Mouse (Mus musculus) neural tube, embryonic 11.5 days (tissue): ENCODE measurements around the gene Upf3b. TPM values are rescaled to one million over a fixed set of nuclear protein-coding genes. Genes with fewer than 3 reads are reported as not detected.
"Not testable (repeated sequence)": the region's sequence is repeated elsewhere in the genome, so short reads cannot be mapped to it uniquely, and the experiment has no call there.

Experiments
- ATAC-seq: fragments of 200-750 bp; cut with Nextera tagmentation; 2 replicates; pipeline ENCODE4 v1.8.0; 2017; ENCODE audit warnings: moderate number of reproducible peaks, mild to moderate bottlenecking, moderate TSS enrichment, moderate library complexity; ENCODE audit not compliant: insufficient read depth, low FRiP score, low TSS enrichment
- DNase-seq: peaks from one replicate; pipeline ENCODE4 v3.0.0-alpha.2; 2015; ENCODE audit warnings: low spot score
- H3K27ac ChIP-seq: fragments of 300-500 bp; sonication (generic); 2 replicates; pipeline ENCODE4 v1.5.1; 2014; ENCODE audit warnings: low read depth, mild to moderate bottlenecking, low read length
- H3K27me3 ChIP-seq: fragments of 300-500 bp; sonication (generic); 2 replicates; pipeline ENCODE4 v1.6.1; 2014; ENCODE audit warnings: mild to moderate bottlenecking, low read length, mixed read lengths; ENCODE audit not compliant: control insufficient read depth, insufficient read depth
- H3K36me3 ChIP-seq: fragments of 300-500 bp; sonication (generic); 2 replicates; pipeline ENCODE4 v1.6.1; 2014; ENCODE audit warnings: mild to moderate bottlenecking, low read length, moderate library complexity, mixed read lengths; ENCODE audit not compliant: control insufficient read depth, insufficient read depth
- H3K4me1 ChIP-seq: fragments of 300-500 bp; sonication (generic); 2 replicates; pipeline ENCODE4 v1.6.1; 2014; ENCODE audit warnings: low read length, mixed read lengths; ENCODE audit not compliant: control insufficient read depth, insufficient read depth
- H3K4me2 ChIP-seq: fragments of 300-500 bp; sonication (generic); 2 replicates; pipeline ENCODE4 v1.6.1; 2014; ENCODE audit warnings: low read depth, mild to moderate bottlenecking, moderate library complexity
- H3K4me3 ChIP-seq: fragments of 300-500 bp; sonication (generic); 2 replicates; pipeline ENCODE4 v1.5.1; 2014; ENCODE audit warnings: low read depth, low read length
- H3K9ac ChIP-seq: fragments of 300-500 bp; sonication (generic); 2 replicates; pipeline ENCODE4 v1.6.1; 2014; ENCODE audit warnings: mild to moderate bottlenecking, low read length
- H3K9me3 ChIP-seq: fragments of 300-500 bp; sonication (generic); 2 replicates; pipeline ENCODE4 v1.6.1; 2016; ENCODE audit warnings: low read length; ENCODE audit not compliant: control insufficient read depth
- WGBS: fragments of 180-500 bp; shearing (Covaris S2); extraction: QIAGEN DNeasy Blood & Tissue Kit; methylation state at CpG from one replicate; pipeline ENCODE4 v1.1.7; 2014; 5-methylcytosine and 5-hydroxymethylcytosine counted together
- polyA plus RNA-seq: library from polyadenylated mRNA; unstranded; fragments of >200 nt; fragmentation: Nextera tagmentation; extraction: Ambion mirVana; gene quantifications from 2 replicates; pipeline ENCODE4 v1.2.1, GENCODE M21; 2014

Upf3b gene
- polyA plus RNA-seq, 1 experiment from 2014 or later, result 15.1 TPM

GRCm38 (mm10) chrX:37084927-37085660 is 25.0 kb downstream of the Upf3b start, which contains the start of gene Rpl39:
Gene Rpl39 (minus strand): TSS chrX:37085402.
- H3K4me2 ChIP-seq, result peak within 1 kb of the TSS; percentile 62
- DNase-seq, result peak; percentile 88
- 16% methylated on average over 38 of the region's 38 CpGs for WGBS

GRCm38 (mm10) chrX:37084318-37084926 is 25.7 kb downstream of the Upf3b start:
- peak overlapping the region; percentile 62 for H3K4me2 ChIP-seq
- DNase-seq, result no peak
- no peaks in the 10 kb centered on the region for H3K4me1 ChIP-seq
- peak overlapping the region; percentile 56 for H3K4me3 ChIP-seq
- peak overlapping the region; percentile 49; the same call in 1 of the 2 replicates for H3K27ac ChIP-seq
- H3K9ac ChIP-seq, result peak overlapping the region; percentile 74
- ATAC-seq, result peak; percentile 17; the same call in 1 of the 2 replicates
- H3K36me3 ChIP-seq, result no peaks in the 10 kb centered on the region; the same call in 1 of the 2 replicates
- H3K27me3 ChIP-seq, result no peaks in the 10 kb centered on the region
- no peaks in the 10 kb centered on the region for H3K9me3 ChIP-seq
- WGBS, result 14% methylated on average over 19 of the region's 19 CpGs

More at GRCm38 (mm10) chrX:37084927-37085660, 25.0 kb downstream of the Upf3b start, which contains the start of gene Rpl39:
- Histone ChIP-seq H3K27ac (peak within 1 kb of the TSS; percentile 49; the same call in 1 of the 2 replicates), H3K4me1 (no peaks in the 10 kb centered on the region), H3K9me3 (no peaks in the 10 kb centered on the region), H3K27me3 (no peaks in the 10 kb centered on the region), H3K36me3 (no peaks in the 10 kb centered on the region; the same call in 1 of the 2 replicates), H3K4me3 (peak within 1 kb of the TSS; percentile 56), H3K9ac (peak within 1 kb of the TSS; percentile 74)
- peak; percentile 92 for ATAC-seq

GRCm38 (mm10) chrX:37081194-37081593 is 28.9 kb downstream of the Upf3b start:
- DNase-seq (no peak), ATAC-seq (no peak)
- no peaks in the 10 kb centered on the region for H3K9me3 ChIP-seq
- H3K4me2 ChIP-seq, result no peak overlapping the region
- H3K27me3 ChIP-seq, result no peaks in the 10 kb centered on the region
- H3K9ac ChIP-seq, result no peak overlapping the region
- H3K36me3 ChIP-seq, result no peaks in the 10 kb centered on the region; the same call in 1 of the 2 replicates
- WGBS, result 61% methylated on average over 6 of the region's 6 CpGs
- H3K27ac ChIP-seq, result no peak overlapping the region
- H3K4me3 ChIP-seq, result no peak overlapping the region
- H3K4me1 ChIP-seq, result no peaks in the 10 kb centered on the region

- H3K4me3 ChIP-seq, H3K9me3 ChIP-seq, H3K9ac ChIP-seq, H3K4me1 ChIP-seq, DNase-seq, ATAC-seq, H3K27ac ChIP-seq, H3K36me3 ChIP-seq, H3K27me3 ChIP-seq, H3K4me2 ChIP-seq: not testable (repeated sequence)
- WGBS, result 69% methylated on average over 3 of the region's 4 CpGs
These were observed 29.8 kb downstream of the Upf3b start for GRCm38 (mm10) chrX:37080345-37080744.

- DNase-seq (no peak), ATAC-seq (no peak)
- Histone ChIP-seq H3K27me3 (no peaks in the 10 kb centered on the region), H3K4me1 (no peaks in the 10 kb centered on the region), H3K4me3 (no peak overlapping the region), H3K27ac (no peak overlapping the region), H3K36me3 (no peaks in the 10 kb centered on the region), H3K9me3 (no peaks in the 10 kb centered on the region), H3K9ac (no peak overlapping the region), H3K4me2 (no peak overlapping the region)
- WGBS, result 78% methylated on average over 8 of the region's 8 CpGs
These were observed 33.5 kb downstream of the Upf3b start for GRCm38 (mm10) chrX:37076651-37077050.

- 40% methylated on average over 9 of the region's 9 CpGs for WGBS
- ATAC-seq (no peak), DNase-seq (peak; percentile 66)
- Histone ChIP-seq H3K4me1 (no peaks in the 10 kb centered on the region), H3K36me3 (no peaks in the 10 kb centered on the region), H3K9ac (no peak overlapping the region), H3K4me2 (no peak overlapping the region), H3K27ac (no peak overlapping the region), H3K27me3 (no peaks in the 10 kb centered on the region), H3K4me3 (no peak overlapping the region), H3K9me3 (no peaks in the 10 kb centered on the region)
These were observed 35.7 kb downstream of the Upf3b start for GRCm38 (mm10) chrX:37074262-37074892.

GRCm38 (mm10) chrX:37068766-37069165 is 41.4 kb downstream of the Upf3b start:
- Histone ChIP-seq H3K27ac (no peak overlapping the region), H3K4me1 (no peaks in the 10 kb centered on the region), H3K27me3 (no peaks in the 10 kb centered on the region), H3K4me3 (no peak overlapping the region), H3K9ac (no peak overlapping the region), H3K36me3 (no peaks in the 10 kb centered on the region), H3K9me3 (no peaks in the 10 kb centered on the region), H3K4me2 (no peak overlapping the region)
- DNase-seq (no peak), ATAC-seq (no peak)
- 85% methylated on average over 5 of the region's 5 CpGs for WGBS

- no peak overlapping the region for H3K4me3 ChIP-seq
These were observed 42.8 kb downstream of the Upf3b start for GRCm38 (mm10) chrX:37067299-37067698.

More at GRCm38 (mm10) chrX:37067299-37067698, 42.8 kb downstream of the Upf3b start:
- no peaks in the 10 kb centered on the region for H3K9me3 ChIP-seq
- no peaks in the 10 kb centered on the region for H3K4me1 ChIP-seq
- no peak overlapping the region for H3K4me2 ChIP-seq
- no peak overlapping the region for H3K9ac ChIP-seq
- H3K27ac ChIP-seq, result no peak overlapping the region
- H3K36me3 ChIP-seq, result no peaks in the 10 kb centered on the region
- DNase-seq (no peak), ATAC-seq (no peak)
- no peaks in the 10 kb centered on the region for H3K27me3 ChIP-seq
- 93% methylated on average over 3 of the region's 3 CpGs for WGBS
